Mouse (Mus musculus): Measurements from ENCODE around the gene Bend5.

Bend5 gene

DNA sequence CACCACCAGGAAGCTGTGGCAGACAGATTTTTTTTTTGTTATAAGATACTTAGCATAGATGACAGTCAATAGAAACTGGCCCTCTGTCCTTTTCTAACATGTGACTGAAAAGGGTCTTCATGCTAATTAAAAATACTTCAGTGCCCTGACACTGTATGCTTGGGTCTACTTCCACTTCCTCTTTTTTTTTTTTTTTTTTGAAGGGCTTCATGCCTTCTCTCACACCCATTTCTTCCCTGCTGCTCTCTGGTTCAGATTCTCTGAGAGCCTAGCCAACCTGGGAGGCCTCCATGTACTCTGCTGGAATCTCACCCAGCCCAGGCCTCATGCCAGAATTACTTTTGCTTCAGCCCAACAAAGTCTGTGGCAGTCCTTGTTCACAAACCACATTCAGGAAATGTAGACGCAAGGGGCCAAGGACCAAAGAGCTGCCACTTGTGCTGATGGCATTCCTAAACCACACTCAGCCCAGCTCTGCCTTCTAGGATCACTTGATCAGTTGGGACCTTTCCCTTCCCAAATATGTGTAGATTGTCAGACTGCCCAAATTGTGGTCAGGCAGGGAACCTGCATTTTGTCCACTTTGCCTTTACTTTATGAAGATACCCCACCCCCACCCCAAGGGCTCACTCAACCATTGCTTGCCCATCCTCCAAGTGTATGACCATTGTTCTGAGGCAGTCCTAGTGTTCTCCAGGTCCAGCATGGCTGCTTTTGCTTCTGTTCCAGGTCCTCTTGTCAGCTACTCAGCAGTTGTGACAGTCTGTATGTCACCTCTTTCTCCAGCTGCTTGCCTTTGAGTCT, 27.8 kb downstream of the Bend5 start:
- DNase-seq (ENCODE audit: low spot score in 2 of 2) = no peak

DNA sequence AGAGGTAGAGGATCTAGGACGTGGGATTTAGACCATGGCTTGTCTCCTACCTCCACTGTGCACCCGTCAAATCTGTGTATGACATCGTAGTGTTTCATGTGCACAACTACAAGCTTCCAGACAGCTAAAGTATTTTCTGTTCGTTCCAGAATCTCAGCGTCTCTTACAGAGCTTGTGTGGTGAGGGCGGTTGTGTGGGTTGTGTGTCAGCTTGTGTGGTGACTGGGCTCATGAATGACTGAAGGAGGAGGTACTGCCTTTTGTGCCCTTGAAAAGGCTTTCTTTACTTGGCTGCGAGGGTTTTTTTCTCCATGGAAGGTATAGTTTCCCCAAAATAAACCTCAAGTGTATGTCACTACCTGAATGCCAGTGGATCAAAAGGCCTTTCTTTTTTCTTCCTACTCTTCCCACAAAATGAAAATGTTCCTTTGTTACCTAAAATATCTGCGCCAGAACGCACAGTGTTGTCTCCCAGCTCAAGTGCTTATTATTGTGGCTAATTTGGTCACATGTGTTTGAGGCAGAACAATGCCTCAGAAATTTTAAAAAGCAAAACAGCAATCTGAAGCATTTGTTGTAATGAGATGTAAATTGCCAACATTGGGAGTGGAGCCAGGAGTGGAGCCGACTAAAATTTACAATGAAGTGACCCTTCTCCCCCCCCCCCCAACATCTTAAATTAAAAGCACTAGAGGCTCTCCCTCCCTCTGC, 29.3 kb downstream of the Bend5 start:
- no peak for DNase-seq (ENCODE audit: low spot score in 2 of 2)

DNA sequence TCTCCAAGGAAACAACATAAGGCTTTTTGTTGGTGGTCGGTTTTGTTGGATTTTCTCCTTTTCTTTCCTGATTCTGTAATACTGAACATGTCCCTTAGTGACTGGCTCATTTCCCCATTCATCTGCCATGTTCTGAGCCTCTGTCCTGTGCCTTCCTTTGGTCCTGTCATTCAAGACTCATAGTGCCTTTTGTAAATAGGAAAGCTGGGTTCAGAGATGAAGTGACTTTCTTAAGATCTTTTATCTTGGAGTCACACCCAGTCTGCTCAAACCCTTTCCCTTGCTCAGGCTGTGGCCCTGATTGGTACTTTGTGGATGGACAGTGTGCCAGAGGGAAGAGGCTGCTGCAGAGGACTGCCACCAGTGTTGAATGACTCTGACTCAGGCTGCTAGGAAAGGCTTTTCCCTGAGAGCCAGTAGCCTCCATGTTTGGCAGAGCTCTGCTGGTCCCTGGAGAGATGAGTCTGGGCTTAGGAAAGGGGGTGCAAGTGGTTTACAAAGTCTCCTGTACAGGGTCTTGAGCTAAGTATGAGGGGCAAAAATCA, 29.9 kb downstream of the Bend5 start:
- no peak for DNase-seq (ENCODE audit: low spot score in 2 of 2)

DNA sequence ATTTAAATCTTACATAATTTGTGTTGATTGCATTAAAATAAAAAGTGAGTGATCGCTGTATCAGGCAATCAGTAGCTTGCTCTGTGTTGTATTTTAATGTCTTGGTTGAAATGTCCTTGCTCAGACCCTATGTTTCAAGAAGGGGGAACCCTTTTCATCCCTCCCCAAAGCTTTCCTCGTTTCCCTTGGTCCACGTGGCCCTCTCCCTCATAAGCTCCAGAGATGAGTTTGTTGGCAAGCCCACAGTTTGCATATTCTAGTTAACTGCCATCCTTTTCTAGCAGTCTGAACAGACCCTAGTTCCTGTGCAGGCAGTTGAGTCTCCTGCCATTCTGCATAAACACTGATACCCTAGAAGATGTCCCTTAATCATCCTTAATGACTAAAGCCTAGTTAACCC, 33.1 kb downstream of the Bend5 start:
- DNase-seq (ENCODE audit: low spot score in 2 of 2) = no peak

DNA sequence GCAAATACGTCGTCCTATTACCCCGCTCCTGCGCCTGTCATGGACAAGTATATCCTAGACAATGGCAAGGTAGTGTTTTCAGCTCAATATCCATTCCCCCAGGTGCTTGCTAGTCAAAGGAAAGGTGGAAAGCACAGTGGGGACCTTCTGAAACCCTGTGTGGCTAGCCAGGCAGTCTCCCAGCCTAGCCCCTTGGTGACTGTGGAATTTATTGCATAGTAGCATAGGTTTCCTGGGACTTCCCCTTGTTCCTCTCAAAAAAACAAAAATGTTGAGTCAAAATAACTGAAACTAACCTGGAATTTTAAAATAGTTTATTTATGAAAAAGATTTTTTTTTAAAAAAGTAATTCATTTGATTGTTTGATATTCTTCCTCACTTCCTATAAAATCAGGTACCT, 33.8 kb downstream of the Bend5 start:
- DNase-seq (ENCODE audit: low spot score in 2 of 2) = no peak

DNA sequence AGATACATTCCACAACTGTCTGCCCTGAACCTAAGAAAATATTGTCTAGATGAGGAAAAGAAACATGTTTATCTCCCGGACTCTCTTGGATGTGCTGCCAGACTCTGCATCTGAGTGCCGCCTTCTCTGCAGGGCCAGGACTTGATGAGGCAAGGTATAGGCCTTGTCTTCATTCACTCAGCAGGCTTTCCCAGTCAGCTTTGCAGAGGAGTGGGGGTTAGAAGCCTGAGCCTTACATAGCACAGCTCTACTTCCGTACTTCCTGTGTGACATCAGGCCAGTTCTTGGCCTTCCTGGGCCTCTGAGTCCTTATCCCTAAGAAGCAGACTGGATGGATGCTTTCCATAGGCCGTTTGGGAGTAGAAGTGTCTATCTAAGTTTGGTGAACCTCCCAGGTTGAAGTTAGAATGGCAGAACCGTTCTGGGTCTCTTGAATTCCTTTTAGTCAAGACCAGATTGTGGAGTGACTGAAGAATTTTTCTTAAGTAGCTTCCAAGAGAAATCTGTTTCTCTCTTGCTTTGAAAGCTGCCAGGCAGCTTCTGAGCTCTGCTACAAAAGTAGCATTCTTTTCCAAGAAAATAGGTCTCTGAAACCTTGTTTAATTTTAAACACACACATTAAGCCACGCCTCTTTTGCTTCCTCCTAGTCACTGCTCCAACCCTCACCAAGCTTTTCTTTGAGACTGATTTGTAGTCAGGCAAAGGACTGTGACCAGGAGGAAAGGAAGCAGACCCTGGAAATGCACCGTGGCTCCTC, 34.8 kb downstream of the Bend5 start:
- DNase-seq (ENCODE audit: low spot score in 2 of 2) = no peak

DNA sequence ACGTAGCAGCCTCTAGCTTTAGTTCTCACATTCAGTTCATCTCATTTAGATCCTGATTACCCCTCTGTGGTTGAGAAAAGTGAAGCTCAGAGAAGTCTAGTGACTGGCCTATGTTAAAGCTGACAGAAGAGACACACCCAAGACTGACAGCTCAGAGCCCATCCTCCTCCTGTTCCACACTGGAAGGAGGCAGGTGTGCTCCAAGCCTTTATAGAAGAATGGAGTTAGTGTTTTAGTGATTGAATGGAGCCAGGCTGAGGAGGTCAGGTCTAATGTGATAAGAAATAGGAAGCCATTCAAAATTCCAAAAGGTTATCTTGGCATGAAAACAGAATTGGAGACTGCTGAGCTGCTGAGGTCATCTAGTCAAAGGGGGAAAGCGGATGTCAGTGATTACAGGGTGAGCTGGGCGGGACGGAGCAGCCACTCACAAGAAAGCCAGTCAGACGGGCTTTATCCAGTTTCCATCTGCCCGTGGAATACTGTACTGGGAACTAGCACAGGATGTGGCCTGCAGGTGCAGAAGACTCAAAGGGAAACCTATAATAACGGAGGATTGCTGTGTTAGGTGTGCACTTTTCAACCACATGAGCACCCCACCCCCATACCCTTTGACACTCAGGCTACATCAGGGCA, 36.6 kb downstream of the Bend5 start:
- DNase-seq (ENCODE audit: low spot score in 2 of 2) = no peak

DNA sequence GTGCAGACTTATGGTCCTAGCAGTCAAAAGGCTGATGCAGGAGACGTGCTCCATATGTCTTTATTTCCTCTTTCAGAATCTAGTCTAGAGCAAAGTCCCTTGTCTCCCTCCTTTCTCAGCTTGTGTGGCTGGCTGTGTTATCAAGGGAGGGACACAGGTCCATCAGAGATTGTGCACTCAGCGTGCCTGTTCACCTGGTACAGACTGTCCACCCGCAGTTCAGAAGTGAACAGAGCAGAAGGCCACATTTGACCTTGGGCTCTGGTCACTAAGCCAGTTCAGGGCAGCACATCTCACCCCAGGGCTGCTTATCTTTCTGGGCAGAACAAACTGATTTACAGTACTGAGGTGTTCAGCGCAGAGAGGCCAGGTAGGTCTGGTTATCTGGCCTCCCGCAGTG, 37.4 kb downstream of the Bend5 start:
- DNase-seq (ENCODE audit: low spot score in 2 of 2) = no peak

DNA sequence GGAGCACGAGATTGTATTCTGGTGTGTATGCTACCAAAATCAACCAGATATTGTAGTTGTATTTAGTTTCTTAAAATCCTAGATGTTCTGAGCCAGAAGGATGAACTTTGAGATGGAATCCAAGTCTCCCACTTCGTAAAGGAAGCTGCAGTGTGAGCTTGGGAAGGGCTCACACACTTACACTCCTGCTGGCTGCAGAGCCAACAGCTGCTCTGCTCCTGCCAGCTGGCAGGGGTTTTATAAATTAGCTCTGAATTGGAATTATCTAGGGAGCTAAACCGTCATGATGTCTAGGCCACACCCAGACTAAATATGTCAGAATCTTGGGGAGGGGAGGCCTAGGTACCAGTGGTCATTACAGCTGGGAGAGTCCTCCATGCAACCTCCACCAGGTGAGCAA, 38.5 kb downstream of the Bend5 start:
- DNase-seq (ENCODE audit: low spot score in 2 of 2) = no peak

DNA sequence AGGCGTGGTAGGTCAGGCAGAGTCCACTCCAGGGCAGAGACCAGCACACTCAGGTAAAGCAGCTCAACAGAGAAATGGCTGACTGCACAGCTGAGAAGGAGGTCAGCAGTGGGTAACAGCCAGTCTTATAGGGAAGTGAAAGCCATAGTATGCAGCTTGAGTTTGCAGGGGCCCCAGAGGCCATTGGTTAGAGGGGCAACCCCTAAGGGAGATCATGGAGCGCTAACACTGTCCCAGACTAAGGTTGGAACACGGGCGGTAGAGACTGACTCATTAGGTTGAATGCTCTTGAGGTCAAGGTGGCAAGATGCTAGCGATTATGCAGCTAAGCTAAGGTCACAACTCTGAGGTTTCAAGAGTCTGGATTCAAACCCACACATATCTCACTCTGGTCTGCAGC, 40.8 kb downstream of the Bend5 start:
- DNase-seq (ENCODE audit: low spot score in 2 of 2) = peak in 1 of 2 experiments; percentile 20

DNA sequence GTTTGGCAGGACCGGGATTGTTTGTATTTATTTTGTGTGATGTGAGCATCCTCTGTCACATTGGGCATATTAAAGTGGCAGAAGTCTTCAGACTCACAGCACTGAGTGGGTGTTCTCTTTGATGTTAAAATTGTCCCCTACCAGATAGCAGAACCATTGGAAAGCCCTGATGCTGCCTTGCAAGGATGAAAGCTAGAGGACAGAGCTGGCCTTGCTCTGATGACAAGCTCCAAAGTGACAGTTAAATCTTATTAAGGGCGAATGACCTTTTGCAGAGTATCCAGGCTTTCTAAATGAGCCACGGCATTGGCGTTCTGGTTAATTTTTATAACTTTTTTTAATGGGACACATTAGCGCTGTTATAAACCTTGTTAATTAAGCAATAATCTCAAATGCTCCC, 42.8 kb downstream of the Bend5 start:
- DNase-seq (ENCODE audit: low spot score in 2 of 2) = no peak

DNA sequence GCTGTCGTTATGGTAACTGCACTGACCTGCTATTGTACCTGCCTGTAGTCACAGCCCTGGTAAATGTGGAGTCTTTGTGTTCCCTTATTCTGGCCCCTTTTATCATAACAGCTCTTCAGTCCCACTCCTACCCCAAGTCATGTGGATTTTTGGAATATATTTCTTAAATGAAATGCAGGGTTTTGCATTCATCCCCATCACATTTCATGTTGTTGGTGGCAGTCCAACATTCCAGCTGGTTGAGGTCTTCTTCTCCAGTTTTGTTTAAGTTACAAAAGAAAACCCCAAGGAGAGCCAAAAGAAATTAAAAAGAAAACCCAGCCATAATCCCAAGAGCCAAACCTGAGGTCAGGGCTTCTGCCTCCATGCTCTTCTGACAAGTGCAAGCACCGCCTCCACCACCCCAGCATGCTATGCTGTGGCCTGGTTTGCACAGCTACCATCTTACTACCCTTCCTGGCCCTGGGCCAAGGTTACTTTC, 52.5 kb downstream of the Bend5 start:
- DNase-seq (ENCODE audit: low spot score in 2 of 2) = no peak

DNA sequence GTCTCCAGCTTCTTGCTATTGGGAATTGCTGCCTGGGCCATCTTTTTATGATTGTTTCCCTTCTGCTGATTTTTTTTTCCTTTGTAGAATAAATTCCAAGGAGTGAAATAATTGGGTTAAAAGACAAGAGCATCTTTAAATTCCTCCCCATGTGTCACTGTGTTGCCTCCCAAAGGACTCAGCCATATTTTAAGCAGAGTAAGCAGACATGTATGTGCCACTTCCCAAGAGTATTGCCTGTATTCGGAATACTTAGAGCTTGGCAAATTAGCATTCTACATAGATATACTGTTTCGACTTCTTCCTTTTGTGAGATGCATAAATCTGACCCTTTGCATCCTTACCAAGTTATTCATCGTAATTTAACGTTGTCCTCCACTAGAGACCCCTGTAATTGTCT, 53.0 kb downstream of the Bend5 start:
- no peak for DNase-seq (ENCODE audit: low spot score in 2 of 2)

DNA sequence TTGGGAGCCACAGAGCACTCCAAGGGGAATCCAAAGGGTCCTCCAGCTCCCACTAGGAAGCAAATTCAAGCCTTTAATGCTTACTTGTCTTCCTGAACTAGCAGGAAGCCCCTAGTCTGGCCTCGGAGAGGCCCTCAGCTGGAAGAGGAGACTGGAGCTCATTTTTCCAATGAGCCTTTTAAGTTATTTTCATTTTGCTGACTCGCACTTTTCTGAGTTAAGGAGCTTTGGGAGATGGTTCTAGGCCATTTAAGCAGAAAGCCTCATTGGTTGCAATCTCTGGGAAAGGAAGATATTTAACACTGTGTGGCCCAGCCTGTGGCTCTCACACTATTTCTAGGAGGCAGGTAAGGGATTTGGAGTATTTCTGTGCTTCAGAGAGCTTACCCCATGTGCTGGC, 55.0 kb downstream of the Bend5 start:
- no peak for DNase-seq (ENCODE audit: low spot score in 2 of 2)

DNA sequence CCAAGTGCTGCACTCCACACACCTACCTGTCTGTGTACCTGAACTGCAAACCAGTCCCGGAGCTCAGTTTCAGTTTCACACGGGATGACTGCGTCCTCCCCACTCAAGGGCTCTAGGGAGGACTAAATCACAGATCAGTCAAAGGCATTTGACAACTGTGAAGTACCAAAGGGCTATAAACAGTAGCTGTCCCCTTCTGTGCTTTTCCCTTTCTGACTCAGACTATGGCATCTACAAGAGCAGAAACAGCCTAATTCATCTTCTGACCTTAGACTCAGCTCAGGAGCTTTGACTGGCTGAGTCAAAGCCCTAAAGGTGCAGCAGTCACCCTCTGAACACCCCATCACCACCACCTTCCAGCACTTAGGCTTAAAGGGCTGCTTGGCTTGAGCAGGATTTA, 56.9 kb downstream of the Bend5 start:
- no peak for DNase-seq (ENCODE audit: low spot score in 2 of 2)

DNA sequence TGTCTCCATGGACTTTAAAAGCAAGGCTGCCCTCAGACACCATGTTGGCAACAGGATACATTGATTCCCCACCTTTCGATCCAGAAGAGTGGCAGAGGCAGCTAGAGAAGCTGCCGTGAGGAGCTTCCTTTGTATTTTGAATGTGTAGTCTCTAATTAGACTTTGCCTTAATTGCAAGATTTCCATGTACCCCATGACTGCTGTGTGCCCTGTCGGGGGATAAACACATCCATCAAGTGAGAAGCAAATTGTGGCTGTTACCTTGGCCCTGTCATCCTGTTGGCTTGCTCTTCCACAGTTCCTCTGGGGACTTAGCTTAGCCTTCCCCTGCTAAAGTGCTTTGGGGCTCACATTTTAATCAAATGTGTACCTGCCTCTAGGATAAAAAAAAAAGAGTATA, 57.7 kb downstream of the Bend5 start:
- DNase-seq (ENCODE audit: low spot score in 2 of 2) = no peak

DNA sequence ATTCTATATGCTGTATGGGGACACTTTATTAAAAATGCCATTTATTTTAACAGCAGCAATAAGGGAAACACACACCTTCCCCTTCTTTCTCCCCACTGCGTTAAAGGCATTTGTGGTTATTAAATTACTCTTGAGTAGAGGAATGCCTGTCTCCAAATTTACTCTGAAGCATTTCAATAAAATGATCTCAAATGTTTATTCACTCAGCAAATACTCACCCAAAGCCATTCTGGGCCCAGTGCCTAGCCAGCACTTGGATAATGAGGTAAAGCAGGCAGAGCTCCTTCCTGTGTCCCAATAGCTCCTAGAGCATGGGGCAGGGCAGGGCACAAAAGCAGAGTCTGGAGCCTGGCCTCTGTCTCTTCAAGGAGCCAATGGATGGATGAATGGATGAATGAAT, 58.2 kb downstream of the Bend5 start:
- DNase-seq (ENCODE audit: low spot score in 2 of 2) = no peak

DNA sequence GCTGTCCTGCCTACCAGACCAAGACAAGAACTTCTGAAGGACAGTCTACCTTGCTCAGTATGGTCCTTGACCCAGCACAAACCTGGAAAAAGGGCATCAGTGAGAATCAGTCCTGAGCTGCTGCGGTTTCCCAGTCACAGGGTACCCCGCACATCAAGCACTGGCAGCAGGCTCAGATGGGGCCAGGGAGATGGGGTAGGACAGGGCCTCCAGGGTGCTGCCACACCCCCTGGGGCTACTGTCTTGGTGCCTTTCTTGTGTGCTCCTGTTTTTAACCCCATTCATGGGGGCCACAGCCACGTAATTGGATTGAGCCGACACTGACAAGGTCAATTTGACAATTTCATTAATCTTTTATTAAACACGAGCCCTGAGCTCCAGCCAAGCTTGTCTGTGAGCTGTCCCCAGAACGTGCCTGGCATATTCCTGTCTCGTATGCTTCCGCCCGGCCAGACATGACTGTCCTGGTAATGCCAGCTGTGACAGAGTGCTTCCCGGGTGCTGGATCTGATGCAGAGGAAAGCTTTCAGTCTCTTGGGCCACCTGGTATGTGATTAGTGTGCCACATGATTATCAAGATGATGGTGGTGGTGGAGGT, 60.7 kb downstream of the Bend5 start:
- DNase-seq (ENCODE audit: low spot score in 2 of 2) = no peak

DNA sequence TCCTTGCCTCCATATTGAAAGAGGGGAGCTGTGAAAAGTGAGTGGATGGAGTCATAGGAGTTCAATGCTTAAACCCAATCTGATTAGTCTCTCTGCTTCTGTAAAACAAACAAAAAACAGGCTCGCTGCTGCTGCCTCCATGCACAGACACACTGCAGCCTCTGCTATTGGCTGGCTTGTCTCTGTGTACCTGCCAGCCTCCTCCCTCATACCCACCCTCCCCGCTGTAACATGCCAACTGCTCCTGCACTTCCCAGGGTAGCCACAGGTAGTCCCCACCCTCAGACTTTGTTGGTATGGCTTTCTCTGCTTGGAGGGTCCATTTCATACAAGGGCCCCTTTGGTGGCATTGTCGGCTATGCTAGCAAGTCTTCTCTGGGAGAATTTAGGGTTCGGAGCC, 62.7 kb downstream of the Bend5 start:
- no peak for DNase-seq (ENCODE audit: low spot score in 2 of 2)

DNA sequence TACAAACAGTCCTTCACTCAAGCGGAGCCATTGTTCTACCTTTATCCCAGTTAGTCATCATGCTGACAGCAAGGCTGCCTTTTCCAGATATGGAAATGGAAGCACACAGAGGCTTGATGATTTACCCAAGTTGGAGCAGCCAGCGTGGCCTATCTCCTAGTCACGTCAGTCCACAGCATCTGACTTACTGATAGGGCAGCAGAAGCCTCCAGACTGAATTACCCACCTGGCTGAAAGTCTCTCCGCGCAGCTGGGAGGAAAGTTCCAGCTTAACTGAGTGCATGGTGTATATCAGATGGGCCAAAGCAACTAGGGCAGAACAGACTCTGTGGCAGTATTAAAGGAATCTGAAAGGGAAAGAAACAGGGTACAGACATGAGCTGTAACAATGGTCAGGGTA, 68.7 kb downstream of the Bend5 start:
- DNase-seq (ENCODE audit: low spot score in 2 of 2) = no peak

DNA sequence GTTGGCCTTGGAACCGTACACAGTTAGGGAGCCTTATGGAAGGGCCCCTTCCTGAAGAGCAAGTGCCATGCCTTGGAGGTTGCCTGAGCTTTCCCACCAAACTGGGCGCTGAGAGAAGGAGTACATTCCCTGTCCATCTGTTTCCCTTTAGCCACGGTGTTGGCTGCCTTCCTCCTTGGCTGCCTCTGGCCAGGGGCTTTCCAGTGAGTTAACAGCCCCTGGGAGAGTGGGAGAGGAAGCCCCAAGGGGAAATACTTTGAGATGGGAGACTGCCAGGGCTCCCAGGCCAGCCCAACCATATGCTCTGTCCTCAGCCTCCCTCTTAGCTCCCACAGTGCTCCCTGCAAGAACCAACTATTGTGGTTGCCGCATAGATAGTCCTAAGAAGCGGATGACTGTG, 70.4 kb downstream of the Bend5 start:
- no peak for DNase-seq (ENCODE audit: low spot score in 2 of 2)

DNA sequence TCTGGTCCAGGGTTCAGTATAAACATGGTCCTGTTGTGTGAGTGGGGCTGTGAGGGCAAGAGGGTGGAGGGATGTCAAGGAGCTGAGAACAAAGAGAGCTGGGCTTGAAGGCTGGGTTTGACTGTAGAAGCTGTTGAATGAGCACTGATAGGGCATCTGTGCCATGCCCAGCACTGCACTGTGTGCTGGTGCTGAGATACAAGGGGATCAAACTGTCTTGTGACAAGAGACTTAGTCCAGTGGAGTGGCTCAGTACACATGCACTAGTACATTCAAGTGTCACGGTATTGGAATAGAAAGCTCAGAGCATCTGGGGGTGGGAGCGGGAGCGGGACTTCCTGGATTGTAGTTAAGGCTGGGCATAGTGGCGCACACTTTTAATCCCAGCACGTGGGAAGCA, 71.4 kb downstream of the Bend5 start:
- no peak for DNase-seq (ENCODE audit: low spot score in 2 of 2)

All from spleen, postnatal 4 days (tissue).